Mouse (Mus musculus) adipocyte (in vitro differentiated cells): ENCODE results near the gene Rnls.
A peak's percentile ranks its signal among the peaks of the same experiment; 100 is the strongest.

Experiments used
- DNase-seq: peaks from one replicate; pipeline ENCODE4 v3.0.0-alpha.2; 2016; ENCODE audit warnings: low spot score

Rnls gene

DNA sequence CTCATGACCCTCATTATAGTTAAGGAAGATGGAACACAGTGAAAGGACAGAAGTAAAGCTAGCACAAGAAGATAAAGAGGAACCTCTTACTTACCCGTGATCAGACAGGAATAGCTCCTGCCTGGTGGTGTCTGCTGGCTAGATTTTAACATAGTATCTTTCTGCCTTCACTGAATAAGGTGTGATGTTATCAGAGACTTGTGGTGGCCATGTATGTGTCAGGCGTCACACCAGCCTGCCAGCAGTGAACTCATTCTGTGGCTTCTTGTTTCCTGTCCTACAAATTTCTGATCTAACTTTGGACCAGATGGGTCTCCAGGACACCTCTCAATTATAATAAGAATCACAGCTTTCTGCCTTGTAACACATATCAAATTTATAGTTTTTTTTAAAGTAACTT is 129.7 kb downstream of the Rnls start:
- no peak for DNase-seq

DNA sequence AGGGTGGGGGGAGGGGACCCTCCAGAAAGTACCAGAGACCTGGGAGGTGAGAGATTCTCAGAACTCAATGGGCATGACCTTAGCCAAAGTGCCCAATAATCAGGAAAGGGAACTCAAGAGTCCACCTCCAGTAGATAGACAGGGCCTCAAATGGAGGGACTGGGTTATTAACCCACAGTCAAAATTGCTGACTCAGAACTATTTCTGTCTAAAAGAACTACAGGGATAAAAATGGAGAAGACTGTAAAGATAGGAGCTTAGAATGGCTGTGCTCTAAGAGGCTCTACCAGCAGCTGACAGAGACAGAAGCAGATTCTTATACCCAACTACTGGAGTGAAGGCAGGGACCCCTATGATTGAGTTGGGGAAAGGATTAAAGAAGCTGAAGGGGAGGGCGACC is 132.9 kb downstream of the Rnls start:
- no peak for DNase-seq

DNA sequence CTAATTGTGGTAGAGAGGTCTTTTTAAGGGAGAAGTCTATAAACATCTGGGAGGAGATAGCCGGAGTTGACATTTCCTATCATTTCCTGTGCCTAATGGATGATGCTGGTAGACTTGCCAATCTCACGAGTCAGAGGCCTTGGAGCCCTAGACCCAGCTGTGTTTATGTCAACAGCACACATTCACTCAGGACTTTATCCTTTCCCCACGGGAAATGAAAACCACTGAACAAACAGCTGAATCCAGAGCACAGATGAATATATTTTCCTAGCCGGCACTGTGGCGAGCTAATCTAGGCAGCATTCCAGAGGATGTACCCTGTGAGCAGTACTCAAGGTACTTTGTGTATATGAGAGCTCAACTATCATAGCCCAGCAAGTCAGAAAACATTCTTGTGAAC is 138.2 kb downstream of the Rnls start:
- DNase-seq: peak; percentile 28

DNA sequence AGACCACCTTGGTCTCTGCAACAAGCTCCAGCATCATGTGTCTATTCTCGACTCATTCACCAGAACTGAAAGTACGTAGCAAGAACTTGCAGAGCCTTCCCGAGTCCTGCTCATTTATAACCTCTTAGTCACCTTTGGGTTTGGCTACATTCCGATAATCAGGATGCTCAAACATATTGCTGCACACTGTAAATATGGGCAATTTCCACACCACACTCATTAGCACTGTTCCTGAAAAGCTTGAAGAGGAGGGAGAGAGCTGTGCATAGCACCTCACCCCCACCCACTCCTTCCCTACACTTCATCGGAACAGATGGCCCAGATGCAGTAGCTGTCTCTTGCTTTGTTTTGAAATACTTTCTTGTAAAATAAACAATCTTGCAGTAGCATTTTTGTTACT is 139.9 kb downstream of the Rnls start:
- no peak for DNase-seq

DNA sequence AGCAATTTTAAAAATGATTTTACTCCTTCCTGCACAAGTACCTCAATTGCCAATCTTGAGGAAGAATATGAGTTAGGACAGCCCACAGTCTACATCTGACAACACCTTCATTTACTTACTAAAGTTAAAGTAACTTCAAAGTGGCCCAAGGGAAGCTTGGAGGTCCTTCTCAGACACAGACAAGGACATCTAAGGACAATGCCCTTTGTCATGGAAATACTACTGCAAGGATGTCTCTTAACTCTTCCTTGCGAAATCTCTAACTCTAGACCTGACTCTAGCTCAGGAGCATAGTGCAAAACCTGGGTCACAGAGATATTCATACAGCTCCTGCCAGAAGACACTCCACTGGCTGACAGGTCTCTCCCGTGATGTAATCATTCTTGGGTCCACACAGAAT is 147.9 kb downstream of the Rnls start:
- no peak for DNase-seq

DNA sequence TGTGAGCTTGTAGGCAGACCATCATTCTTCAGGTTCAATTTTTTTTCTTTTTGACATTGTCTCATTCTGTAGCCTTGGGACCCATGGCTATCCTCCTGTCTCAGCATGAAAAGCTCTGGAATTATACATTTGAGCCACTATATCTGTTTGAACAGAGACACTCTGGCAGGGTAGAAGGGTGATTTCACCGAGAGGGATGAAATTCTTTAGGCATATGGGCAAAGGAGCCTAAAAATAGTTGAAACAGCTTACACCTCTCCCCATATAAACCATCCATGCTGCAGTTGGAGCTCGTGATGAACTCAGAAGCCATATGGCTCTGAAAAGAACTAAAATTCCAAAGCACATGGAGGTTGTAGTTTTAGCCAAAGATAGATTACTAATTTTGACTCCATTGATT is 151.7 kb downstream of the Rnls start:
- DNase-seq: no peak

DNA sequence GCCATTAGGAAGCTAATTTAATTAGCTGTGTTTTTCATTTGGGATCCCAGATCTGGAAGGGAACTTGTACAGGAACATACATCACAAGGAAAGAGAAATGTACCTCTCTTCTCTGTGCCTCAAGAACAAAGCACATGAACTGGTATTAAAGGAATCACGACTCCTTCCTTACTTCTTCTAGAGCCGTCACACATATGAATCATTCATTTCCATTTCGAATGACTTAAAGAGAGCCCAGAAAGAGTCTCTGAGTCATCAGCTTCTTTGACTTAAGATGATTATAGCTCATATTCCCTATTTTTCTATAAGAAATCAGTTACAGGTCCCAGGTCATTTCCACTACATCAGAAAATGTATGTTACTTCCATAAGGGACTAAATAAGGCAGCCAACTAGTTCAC is 159.2 kb downstream of the Rnls start:
- no peak for DNase-seq

DNA sequence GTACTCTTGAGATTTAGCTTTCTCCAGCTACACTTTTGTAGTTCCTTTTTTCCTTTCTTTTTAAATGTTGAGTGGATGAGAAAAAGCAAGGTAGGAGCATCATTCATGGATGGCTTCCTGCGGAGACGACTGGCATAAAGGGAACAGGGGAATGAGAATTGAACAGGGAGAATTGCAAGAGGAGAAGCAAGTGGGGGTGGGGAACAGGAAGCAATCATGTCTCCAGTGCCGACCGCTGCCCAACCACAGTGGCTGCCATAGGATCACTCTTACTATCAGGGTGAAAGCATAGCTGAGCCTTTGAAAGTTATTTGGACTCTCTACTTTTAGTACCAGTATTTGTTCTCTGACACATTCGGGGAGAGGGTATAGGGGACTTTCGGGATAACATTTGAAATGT is 160.8 kb downstream of the Rnls start:
- no peak for DNase-seq

DNA sequence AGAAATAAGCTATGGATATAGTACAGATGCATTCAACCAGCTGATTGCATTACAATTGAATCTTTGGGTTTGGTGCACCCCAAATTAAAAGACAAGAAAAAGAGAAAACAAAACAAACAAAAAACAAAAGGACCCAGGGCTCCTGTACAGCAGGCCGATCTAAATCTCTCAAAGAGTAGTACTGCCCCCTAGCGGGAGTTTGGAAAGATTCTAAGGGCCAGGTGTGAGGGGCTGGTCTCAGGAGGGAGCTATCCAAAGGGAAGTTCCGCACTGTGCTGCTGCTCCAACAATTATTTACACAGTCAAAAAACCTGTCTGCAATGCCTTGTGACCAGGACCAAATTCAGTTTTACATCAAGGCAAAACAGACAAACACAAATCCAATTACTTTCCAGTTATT is 165.1 kb downstream of the Rnls start:
- DNase-seq: peak; percentile 90

DNA sequence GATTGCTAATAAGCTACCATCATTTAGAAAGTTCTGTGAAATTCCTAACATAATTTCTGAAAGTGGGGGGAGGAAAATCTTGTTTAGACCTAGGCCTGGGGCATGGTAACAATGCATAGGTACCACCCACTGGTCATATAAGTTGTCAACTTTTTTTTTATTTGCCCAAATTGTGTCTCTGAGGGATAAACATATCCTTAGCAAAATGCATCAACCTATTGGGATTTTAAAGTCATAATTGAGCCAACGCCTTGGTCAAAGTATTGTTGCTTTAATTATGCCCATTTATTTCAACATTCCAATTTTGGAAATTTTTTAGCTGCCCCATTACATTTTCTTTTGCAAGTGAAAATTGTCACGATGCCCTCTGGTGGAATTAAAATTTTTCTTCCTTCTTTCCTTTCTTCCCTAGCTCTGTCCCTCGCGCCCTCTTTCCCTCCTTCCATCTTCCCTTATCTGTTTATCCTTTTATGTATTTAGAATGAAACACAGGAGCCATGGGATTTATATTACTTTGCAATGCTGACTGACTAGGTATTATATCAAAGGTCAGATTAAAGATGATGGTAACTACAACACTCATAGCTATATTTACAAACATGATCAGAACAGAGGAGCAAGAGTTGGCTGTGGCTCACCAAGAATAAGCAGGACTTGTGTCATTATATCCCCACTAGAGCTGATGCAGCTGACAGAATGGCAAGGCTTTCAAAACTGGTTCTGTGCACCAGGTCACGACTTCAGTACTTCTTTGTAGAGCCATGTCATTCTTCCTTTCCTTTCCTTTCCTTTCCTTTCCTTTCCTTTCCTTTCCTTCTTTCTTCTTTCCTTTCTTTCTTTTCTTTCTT is 166.0 kb downstream of the Rnls start:
- peak; percentile 67 for DNase-seq

DNA sequence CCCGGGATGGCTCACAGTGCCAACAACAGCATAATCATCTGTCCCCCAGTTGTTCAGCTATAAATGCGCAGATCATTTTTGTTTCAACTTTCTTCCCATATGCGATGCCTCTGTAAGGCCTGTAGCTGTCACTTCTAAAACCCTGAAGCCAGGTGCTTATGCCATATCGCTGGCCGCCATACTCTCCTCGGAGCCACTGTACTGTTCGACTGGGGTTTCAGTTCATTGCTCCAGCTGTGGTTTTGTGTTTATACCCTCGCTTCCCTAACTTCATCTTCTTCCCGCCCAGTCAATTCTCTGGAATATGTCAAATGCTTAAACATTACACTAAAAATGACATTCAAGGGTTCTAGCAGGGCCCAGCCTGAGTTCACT is 167.1 kb downstream of the Rnls start:
- no peak for DNase-seq

DNA sequence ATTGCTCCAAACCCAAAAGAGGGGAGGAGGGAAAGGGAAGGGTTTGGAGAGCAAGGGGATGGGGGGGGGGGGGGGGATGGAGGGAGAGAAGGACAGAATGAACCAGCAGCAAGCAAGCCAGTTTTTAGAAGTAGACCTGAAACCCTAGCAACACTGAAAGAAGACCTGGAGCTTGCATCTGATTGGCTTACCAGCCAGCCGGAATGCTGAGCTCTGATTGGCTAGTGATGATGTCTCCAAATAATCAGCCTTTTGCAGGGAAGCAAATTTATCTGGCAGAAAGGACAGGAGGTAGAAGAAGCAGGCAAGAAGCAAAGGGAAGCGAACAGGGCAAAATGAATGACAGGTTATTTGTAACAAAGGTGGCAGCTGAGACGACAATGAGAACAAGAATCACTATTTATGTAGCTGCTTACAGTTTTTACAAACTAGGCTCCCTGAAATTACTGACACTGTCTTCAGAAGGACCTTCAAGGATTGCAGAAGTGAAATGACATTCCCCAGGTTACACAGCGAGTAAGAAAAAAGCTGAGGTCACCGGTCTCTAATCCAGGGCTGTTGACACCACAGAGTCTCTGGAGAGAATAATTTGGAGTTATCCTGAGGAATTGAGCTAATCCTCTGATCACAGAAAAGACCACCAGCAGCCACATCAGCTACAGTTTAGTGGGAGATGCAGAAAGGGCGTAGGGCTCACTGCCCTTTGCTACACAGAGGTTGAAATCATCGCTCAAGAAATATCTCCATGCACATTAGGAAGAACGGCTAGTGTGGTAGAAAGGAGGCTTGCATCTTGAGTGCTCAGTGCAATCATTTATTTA is 167.7 kb downstream of the Rnls start:
- peak; percentile 85 for DNase-seq

DNA sequence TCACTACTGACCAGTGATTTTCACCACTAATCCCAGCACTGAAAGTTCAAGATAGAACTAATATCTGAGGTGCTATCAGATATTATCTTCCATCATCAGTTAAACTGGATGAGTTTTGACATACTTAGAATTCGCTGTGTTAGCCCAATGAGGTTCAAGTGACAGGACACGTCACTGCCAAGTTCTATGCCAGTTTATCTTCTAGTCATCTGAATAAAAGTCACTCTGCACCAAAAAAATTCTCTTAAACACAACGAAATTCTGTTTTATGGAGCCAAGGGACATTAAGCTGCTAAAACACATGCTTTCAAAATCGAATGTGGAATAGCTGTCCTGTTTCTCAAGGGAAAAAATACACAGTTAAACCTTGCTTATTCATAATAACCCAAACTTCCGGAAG is 168.3 kb downstream of the Rnls start:
- DNase-seq: peak; percentile 68

DNA sequence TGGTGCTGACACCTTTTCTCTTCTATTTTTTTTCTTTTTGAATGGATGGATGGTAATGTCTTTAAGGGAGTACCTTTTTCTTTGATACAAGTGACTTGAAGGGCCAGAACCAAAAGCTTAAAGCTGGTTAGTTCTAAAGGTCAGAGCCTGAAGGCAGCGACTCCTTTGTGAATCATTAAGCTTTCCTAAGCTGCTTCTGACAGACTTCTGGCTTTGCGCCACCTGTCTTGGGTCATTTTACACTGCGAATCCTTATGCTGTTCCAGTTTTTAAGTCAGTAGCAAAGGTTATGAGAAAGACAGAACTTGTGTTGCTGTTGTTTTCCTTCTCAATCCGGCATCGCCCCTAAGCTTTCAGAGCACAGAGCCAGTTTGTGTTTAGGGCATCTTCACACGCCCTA is 168.8 kb downstream of the Rnls start:
- DNase-seq: peak; percentile 97

DNA sequence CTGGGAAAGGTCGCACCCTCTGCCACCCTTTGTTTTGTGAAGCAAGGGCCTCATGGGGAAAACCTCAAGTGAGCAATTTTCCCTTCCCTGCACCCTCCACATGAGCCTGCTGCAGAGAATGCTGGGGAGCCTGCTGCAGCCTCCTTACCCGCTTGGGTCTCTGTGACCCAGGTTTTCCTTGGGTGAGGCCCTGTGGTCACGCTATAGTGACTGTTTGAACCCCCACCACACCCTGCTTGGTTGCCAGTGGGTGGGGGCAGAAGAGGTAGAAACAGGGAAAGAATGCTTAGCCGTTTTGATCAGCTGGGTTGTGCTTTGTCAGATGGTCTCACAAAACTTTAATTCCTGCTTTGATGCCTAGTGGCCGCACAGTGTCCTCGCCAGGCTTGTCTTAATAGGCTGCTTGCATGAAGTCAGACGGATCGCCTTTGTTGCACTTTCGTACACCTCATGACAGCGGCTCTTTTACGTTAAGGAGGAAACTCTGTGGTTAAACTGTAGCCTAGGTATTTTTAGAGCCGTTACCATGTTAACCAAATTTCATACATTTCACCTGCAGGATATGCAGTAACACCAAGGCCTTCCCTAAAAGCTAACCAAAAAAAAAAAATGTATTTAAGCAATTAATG is 169.4 kb downstream of the Rnls start:
- DNase-seq: peak; percentile 36

DNA sequence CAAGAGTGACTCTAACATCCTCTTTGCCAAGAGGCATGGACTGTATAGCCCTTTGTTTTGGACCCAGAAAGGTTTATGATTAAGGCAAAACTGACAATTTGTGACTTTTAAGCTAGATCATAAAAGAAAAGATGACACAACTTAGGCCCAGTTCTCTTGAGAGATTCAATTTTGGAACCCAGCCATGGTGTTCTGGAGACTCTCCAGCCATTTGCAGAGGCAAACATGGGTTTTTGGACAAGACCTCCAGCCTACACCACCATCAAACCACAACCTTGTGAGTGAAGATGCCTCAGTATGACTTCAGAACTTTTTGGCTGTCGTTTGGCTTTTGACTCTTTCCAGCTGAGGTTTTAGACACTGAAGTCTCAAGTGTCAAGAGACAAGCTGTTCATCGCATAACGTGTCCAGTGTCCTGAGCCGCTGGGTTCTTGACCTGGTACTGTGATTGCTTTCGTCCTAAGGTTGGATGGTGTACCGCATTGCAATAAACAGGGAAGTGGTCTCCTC is 174.2 kb downstream of the Rnls start:
- DNase-seq: peak; percentile 64

DNA sequence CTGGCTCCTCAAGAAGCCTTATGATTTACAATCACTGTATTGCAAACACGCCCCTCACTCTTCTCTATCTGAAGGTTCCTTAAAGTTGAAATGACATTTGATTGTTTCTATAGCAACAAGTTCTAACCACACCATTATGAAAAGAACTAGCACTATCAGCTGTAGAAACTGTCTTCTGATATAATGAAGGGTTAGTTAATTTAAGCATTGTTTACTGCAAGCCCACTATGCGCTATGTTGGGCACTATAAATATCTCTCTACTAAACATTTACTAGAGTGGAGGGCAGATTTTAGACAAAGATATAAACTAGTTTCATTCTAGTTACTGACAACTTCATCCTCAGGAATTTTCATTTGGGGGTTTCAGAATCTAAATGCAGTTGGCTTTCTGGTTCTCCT is 182.4 kb downstream of the Rnls start:
- no peak for DNase-seq

DNA sequence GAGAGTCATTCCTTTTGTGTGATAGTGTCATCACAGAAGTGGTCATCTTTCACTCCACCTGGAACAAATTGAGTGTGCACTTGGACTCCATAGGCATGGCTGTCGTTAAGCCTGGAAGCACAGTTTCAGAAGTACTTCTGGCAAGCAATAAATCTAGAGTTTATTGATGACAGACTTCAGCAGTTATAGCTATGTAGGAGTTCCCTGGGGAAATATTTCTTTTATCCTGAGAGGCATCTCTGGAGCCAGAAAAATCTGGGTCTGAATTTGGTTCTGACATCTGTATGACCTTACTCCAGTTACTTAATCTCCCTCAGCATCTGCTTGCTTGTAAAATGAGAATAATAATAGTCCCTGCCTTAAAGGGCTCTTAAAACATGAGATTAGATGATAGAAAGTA is 184.1 kb downstream of the Rnls start:
- DNase-seq: no peak

DNA sequence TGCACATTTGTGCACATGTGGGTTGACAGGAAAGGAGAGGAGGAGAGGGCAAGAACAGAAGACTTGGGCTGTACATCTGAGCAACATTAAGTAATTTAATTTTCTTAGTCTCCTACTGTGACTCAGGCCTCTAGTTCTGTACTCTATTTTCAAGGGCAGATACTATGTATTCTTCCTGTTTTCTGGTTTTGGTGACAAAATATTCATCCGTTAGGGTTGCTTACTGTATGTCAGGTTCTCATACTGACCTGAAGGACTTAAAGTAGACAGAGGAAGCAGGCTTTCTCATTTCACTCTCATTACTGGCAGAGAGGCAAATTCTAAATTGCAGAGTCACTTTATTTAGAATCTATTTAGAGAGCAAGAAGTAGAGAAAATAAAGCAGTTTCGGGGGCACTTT is 186.7 kb downstream of the Rnls start:
- DNase-seq: no peak

DNA sequence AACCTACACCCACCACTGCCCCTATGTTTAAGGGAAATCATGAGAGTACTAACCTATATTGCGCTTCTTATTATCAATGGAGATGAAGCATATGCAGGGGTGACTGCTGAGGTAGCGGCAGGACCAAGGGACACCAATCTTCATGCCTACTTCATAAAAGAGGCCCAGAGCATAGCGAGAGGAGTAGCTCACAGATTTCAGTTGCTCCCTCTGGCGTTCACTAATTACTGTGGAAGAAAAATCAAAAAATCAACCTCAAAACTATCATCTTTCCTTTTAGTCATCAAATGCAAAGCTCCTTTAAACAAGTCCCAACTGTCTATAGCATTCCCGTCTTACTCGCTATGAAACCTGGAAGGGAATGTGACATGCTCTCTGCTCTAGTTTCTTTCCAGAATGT is 189.7 kb downstream of the Rnls start:
- DNase-seq: no peak

DNA sequence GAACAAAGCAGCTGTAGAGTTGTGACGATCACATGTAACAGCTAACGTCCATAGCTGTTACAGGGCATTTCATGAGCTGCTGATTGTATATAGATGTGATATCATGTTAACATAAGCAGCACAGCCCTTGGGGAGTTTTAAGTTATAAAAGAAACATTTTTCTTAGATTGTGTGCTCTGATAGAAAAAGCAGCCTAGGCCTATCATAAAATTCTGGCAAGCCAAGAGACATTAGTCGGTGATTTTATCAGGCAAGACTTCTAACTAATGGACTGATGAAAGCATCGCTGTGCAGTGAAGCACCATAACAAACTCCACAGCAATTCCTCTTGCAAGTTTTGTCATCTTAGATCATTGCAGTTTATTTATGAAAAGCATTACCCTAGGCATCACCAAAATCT is 190.9 kb downstream of the Rnls start:
- no peak for DNase-seq

DNA sequence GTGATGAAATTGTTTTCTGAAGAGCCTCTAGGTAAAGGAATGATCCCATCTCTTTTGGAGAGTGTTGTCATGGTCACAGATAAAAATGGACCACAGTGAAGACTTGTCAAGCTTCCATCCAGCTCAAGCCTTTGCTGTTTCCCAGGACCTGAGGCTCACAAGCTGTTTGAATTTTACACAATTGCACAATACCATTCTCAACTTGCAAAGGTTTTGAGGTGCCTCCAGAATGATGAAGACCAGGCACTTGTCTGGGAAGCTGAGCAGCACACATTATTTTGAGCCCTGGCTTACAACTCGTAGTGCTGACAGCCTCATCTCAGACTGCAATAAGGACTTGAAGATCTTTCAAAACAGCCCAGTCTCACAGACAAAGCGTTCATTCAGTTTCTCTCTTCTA is 200.0 kb downstream of the Rnls start:
- DNase-seq: no peak

DNA sequence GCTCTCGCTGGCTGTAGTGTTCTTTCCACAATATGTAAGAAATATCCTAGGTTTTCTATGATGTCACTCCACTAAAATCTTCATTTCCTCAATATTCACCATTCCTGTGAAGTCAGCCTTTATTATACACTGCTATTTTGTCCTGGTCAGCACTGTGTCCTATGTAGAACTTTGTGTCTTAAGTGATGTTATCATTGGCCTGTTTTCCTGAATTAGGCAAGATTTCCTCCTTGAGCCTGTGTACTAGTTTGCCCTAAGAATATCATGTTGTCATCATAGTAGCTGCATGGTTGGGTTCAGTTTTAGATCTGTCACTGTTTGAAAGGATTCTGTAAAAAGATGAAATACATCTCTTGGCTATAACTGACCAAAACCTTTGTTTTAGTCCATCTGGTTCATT is 203.3 kb downstream of the Rnls start:
- DNase-seq: peak; percentile 77
